Mouse (Mus musculus) cerebellum, postnatal 36 days (tissue): ENCODE data around the gene Qtrt1.
A peak's percentile ranks its signal among the peaks of the same experiment; 100 is the strongest.
"Not testable (repeated sequence)": the region's sequence is repeated elsewhere in the genome, so short reads cannot be mapped to it uniquely, and the experiment has no call there.

ENCODE experiments used
- DNase-seq, 2 experiments: peaks; one replicate each; pipeline ENCODE4 v3.0.0; 2021 to 2022; ENCODE audit warnings: mixed read lengths in 2 of 2

The Qtrt1 gene

DNA sequence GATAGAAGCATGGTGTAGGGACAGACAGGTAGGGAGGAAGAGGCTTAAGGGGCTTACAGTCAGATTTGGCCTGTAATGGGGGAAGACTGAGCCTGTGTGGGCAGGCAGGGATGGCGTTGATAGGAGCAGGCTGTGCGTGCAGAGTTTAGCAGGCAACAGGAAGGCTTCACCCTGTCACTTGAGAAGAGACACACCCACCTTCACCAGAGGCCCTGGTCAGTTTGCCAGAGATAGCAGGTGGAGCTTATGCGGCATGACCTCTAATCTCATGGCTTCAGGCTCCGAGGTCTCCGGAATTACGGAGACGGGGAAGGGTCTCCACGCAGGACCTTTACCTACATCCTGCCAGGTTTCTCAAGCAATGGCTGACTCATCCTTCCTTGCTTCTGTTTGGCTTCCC, 40.2 kb downstream of the Qtrt1 start:
- no peak for DNase-seq

DNA sequence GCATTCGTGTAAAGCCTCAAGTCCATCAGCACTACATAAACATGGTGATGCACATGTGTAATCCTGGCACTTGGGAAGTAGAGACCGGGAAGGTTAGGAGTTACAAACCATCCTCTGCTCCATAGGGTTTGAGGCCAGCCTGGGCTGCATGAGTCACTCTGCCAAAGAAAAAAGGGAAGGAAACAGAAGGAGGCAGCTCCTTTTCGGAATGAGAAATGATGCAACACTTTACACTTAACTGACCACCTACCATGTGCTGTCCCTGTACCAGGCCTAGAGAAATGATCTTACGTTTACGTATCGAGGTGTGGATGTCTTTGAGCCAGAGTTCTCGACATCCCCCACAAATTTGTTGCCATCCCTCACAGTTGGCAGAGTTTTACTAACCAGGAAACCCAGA, 41.4 kb downstream of the Qtrt1 start:
- no peak for DNase-seq

DNA sequence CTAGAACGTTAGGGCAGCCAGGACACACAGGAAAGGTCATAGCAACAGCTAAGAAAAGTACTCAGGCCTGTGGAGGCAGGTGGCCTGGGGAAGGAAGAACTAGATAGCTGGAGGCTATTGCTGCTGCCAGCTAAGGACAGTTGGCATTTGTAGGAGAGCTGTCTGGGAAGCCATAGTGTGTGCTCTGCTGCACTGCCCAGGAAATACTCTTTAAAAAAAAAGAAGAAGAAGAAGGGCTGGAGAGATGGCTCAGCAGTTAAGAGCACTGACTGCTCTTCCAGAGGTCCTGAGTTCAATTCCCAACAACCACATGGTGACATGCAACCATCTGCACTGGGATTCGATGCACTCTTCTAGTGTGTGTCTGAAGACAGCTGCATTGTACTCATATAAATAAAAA, 41.8 kb downstream of the Qtrt1 start:
- no peak for DNase-seq

DNA sequence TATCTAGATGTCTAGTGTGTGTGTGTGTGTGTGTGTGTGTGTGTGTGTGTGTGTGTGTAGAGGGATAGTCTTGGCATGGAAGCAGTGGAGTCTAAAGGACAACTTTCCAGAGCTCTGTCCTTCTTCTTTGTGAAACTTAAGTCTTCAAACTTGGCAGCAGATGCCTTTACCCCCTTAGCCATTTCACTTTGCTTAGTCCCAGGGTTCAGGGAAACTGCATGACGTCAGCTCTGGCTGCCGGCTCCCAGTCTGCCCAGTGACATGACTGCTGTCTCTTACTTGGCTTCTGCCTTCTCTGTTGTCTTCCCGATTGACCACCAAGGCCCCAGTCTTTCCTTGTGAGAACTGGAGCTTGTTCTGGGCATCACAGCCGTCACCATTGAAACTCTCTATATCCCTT, 42.9 kb downstream of the Qtrt1 start:
- DNase-seq, result no peak

DNA sequence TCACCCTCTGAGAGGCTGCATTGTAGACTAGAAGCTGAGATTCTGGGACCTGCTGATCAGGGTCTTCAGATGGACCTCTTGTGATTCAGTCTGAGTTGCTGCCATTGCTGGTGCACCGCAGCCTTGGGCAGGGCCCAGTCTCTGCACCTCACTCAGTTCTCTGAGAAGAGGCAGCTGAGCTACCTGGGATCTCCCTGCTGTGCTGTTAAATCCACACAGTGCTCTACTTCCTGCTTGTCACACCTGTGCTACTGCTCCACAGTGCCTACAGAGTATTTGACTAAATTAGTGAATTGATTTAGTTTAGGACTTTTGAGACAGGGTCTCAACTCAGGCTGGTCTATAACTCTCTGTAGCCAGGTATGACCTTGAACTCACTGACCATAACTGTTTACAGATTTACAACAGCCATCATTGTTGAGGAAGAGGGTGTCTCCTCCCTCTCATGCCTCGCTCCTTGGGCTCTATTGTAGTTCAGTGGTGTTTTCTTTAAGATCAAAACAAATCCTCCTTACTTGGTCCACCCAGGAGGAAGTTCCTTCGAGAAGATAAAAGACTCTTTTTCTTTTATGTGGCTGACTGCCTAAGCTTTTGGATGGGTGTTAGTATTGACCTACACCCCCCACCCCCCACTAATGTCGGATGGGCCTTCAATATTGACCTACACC, 43.6 kb downstream of the Qtrt1 start:
- DNase-seq, result no peak

GRCm38 (mm10) chr9:21456246-21456929, 44.8 kb downstream of the Qtrt1 start:
- no peak for DNase-seq

DNA sequence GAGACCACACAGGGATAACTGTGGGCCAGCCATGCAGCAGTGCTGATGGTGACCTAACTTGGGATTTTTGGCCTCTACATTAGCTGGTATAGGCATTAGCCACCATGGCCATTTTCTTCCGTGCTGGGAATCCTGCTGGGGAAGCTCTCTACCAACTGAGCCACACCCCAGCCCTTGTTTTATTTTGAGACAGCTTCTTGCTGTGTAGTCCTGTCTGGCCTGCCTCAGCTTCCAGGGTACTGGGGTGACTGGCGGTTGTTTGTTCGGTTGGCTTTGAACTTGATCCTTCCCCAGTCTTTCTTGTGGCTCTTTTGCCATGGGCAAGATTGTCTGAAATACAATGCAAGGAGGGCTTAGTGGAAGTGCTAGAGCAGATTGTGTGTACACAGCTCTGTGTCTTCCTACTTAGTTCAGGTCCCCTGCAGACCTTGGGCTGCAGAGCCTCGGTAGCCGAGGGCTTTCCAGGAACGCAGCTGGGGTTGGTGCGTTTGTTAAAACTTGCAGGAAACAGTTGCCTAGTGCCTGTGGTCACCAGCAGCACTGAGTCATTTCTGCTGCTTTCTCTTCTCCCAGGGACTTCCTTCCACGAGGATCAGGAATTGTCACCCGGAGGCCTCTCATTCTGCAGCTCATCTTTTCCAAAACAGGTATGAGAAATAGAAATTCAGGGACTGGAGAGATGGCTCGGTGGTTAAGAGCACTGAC, 45.4 kb downstream of the Qtrt1 start:
- DNase-seq, result no peak

- DNase-seq, result peak in 1 of 2 experiments; percentile 40
Measured at GRCm38 (mm10) chr9:21458821-21459220, 47.2 kb downstream of the Qtrt1 start.

GRCm38 (mm10) chr9:21460400-21460940, 48.8 kb downstream of the Qtrt1 start:
- no peak for DNase-seq

DNA sequence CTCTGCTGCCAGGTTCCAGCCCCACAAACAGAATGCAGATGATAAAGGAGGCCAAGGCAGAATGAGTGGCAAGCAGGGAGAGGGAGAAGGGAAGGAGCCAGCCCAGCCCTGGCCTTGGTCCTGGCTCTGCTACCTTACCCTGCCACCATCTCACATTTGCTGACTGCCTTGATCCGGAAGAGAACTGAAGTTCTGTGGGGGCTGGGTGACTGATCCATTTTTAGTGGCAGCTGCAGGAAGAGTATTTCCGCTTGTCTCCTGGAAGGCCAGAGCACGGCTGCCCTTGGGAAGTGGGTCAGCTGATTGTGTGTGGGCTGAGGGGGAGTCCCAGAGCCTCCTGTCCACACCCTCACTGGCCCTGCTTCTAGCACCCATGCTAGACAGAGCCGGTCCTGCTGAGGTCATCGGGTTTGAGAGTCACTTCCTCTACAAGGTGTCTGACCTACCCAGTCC, 51.5 kb downstream of the Qtrt1 start:
- DNase-seq, result peak in 1 of 2 experiments; percentile 28

DNA sequence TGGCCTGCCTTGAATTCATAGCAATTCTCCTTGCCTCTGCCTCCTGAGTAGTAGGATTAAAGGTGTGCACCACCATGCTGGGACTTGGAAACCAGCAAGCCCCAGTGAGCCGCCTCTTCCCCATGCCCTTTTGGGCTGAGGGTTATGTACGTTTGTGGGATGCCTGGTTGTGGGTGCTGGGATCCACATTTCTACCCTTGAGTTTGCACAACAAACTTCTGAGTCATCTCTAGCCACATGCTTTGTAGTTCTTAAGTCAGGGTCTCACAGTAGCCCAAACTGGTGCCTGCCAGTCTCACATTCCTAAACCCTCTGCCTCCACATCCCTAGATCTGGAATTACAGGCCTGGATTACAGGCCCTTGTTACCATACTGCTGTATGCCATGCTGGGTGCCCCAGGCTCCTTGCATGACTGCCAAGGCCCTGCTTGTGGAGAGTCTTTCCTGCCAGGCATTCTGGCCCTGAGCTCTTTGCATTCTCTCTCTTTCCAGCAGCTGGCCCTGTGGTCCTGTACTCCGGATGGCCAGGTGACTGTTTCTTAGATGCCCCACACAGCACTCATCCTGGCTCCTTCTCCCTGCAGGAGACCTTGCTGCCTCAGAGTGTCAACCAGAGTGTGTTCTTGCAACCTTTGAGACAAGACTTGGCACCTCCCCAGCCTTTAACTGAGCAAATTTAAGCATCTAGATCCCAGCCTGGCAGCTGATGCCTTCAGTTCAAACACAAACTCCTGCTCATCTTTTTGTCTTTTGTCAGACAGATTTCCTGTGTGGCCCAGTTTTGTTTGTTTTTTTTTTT, 52.3 kb downstream of the Qtrt1 start:
- peak; percentile 58 to 59 for DNase-seq

DNA sequence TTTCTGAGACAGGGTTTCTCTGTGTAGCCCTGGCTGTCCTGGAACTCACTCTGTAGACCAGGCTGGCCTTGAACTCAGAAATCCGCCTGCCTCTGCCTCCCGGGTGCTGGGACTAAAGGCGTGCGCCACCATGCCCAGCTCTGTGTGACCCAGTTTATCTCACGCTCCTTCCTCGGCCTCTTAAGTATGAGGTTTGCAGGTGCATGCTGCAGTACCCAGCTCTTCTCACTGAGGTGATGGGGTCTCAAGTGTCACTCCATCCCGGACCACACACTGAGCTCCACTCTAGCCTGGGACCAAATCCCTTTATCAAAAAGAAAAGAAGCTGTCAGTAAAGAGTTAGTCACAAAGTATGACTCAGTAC, 52.9 kb downstream of the Qtrt1 start:
- DNase-seq, result not testable (repeated sequence)

DNA sequence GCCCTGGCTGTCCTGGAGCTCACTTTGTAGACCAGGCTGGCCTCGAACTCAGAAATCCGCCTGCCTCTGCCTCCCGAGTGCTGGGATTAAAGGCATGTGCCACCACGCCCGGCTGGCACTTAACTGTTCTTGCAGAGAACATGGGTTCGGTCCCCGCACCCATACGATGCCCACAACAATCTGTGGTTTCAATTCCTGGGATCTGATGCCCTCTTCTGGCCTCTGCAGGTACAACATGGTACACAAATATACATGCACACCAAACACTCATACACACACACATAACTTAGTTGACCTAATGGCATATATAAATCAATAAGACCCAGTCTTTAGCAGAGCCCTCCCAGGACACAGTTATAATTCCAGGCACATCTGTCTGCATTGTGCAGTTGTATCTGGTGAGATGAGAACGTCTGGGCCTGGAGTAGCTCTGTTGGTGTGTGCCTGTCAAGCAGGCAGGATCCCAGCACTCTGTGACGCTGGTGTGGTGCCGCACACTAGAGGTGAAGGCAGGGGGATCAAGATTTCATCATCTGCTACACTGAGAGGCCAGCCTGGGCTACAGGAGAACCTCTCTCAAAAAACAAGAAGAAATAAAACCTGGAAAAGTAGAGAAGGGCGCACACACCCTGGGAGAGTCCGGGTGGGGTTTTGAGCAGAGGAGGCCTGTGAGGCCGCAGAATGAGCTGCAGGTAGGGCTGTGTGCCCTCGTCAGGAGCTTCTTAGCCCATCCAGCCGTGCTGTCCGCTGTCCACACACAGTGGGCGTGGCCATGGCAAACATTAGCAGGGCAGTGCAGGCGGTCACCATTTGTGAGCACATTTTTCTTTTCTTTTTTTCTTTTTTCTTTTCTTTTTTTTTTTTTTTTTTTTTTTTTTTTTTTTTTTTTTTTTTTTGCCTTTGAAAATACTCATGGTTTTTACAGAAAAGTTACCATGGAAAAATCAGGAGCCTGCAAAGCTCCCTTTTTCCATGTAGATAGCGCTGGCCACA, 57.7 kb downstream of the Qtrt1 start:
- peak; percentile 59 to 73 for DNase-seq
